Mouse (Mus musculus): ENCODE results near the gene Svbp.
A peak's percentile ranks its signal among the peaks of the same experiment; 100 is the strongest.

Gene Svbp

GRCm38 (mm10) chr4:119247462-119248235 is 52.5 kb downstream of the Svbp start:
- peak; percentile 70 for DNase-seq

GRCm38 (mm10) chr4:119248407-119248965 is 53.4 kb downstream of the Svbp start:
- no peak for DNase-seq

Data from liver (tissue).